Mouse (Mus musculus) heart, embryonic 11.5 days (tissue): ENCODE data around the gene Gbp7. TPM values are rescaled to one million over a fixed set of nuclear protein-coding genes. Genes with fewer than 3 reads are reported as not detected.

ENCODE experiments used
- ATAC-seq: fragments of 200-750 bp; cut with Nextera tagmentation; replicated peaks from 2 replicates; pipeline ENCODE4 v1.8.0; 2017; ENCODE audit warnings: moderate library complexity; ENCODE audit not compliant: insufficient number of reproducible peaks, low FRiP score, low TSS enrichment
- H3K27ac ChIP-seq: fragments of 300-500 bp; sonication (generic); 2 replicates; pipeline ENCODE4 v1.5.1; 2014; ENCODE audit warnings: mild to moderate bottlenecking, low read depth, low read length
- H3K27me3 ChIP-seq: fragments of 300-500 bp; sonication (generic); 2 replicates; pipeline ENCODE4 v1.6.1; 2014; ENCODE audit warnings: mild to moderate bottlenecking, low read length, mixed read lengths; ENCODE audit not compliant: control insufficient read depth, insufficient read depth
- H3K36me3 ChIP-seq: fragments of 300-500 bp; sonication (generic); 2 replicates; pipeline ENCODE4 v1.6.1; 2014; ENCODE audit warnings: mild to moderate bottlenecking, low read length, moderate library complexity, mixed read lengths; ENCODE audit not compliant: control insufficient read depth, insufficient read depth
- H3K4me1 ChIP-seq: fragments of 300-500 bp; sonication (generic); 2 replicates; pipeline ENCODE4 v1.6.1; 2014; ENCODE audit warnings: low read length; ENCODE audit not compliant: control insufficient read depth, insufficient read depth
- H3K4me2 ChIP-seq: fragments of 300-500 bp; sonication (generic); 2 replicates; pipeline ENCODE4 v1.6.1; 2014; ENCODE audit warnings: mild to moderate bottlenecking, moderate library complexity
- H3K4me3 ChIP-seq: fragments of 300-500 bp; sonication (generic); 2 replicates; pipeline ENCODE4 v1.5.1; 2014; ENCODE audit warnings: low read depth, low read length
- H3K9ac ChIP-seq: fragments of 300-500 bp; sonication (generic); 2 replicates; pipeline ENCODE4 v1.6.1; 2014; ENCODE audit warnings: mild to moderate bottlenecking, low read depth, low read length, moderate library complexity
- H3K9me3 ChIP-seq: fragments of 300-500 bp; sonication (generic); replicated peaks from 2 replicates; pipeline ENCODE4 v1.6.1; 2016; ENCODE audit warnings: low read length; ENCODE audit not compliant: control insufficient read depth
- WGBS: fragments of 180-500 bp; shearing (Covaris S2); extraction: QIAGEN DNeasy Blood & Tissue Kit; methylation state at CpG from one replicate; pipeline ENCODE4 v1.1.7; 2014; ENCODE audit not compliant: insufficient replicate concordance; 5-methylcytosine and 5-hydroxymethylcytosine counted together
- polyA plus RNA-seq: library from polyadenylated mRNA; unstranded; fragments of >200 nt; fragmentation: Nextera tagmentation; extraction: Ambion mirVana; gene quantifications from 2 replicates; pipeline ENCODE4 v1.2.1, GENCODE M21; 2014

The Gbp7 gene
- polyA plus RNA-seq: 0.94 and 1.1 TPM in 2 replicates

DNA sequence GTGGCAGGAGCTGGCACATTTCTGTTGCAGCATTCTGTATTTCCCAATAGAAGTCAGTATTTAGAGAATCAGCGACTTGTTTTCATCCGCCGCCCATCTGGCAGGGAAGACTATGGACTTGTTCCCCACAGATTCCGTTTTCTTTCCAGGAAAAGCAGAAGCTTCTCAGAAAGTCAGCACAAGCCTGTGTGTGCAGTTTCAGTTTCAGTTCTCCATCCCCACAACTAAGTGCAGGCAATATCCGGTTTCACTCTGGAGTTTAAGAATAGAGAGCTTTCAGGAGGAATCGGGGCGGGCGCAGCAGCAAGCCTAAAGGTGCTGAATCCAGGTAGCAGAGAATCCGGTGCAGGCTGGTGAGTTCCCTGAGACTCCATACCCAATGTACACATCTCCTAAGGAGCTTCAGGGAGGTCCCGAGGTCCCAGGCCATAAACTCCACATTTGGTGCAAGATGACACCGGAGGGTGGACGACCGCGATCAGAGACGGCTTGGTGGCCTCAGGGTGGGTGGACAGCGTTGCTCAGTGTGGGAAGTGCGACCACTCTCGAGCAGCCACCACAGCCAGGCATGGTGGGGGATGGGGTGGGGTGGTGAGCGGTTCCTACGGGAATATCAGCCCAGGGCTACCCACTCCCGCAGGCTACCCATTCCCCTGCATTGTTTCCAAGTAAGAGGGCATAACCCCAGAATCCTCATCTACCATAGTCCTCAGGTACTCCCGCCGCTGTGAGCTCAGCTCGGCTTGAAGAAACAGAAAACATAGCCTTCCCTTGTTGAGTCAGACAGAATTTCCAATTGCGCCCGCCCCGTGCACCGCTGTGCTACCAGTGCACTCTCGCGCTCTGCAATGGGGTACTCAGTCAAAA, at the start of gene Gbp7:
Gene Gbp7, plus strand, starts transcription at position 256 of the 867 bp plus-strand sequence.
- H3K4me1 ChIP-seq: no peaks in the 10 kb centered on the region
- H3K9me3 ChIP-seq: no peaks in the 10 kb centered on the region
- peak within 1 kb of the TSS; percentile 69 for H3K4me2 ChIP-seq
- H3K27ac ChIP-seq: no peak within 1 kb of the TSS
- WGBS: 2% methylated on average over 30 of the region's 30 CpGs
- ATAC-seq: peak; percentile 67; the same call in 1 of the 2 replicates
- H3K36me3 ChIP-seq: no peaks in the 10 kb centered on the region
- peak within 1 kb of the TSS; percentile 70 for H3K4me3 ChIP-seq
- H3K27me3 ChIP-seq: no peaks in the 10 kb centered on the region
- H3K9ac ChIP-seq: peak within 1 kb of the TSS; percentile 67

GRCm38 (mm10) chr3:142490465-142490864, 39.7 kb upstream of the Gbp7 start:
- WGBS: 43% methylated on average over 1 of the region's 1 CpGs
- Histone ChIP-seq H3K4me2 (no peak overlapping the region), H3K4me1 (no peaks in the 10 kb centered on the region), H3K27ac (no peak overlapping the region), H3K4me3 (no peak overlapping the region), H3K9ac (no peak overlapping the region), H3K27me3 (no peaks in the 10 kb centered on the region), H3K36me3 (no peaks in the 10 kb centered on the region), H3K9me3 (no peaks in the 10 kb centered on the region)
- no peak for ATAC-seq

DNA sequence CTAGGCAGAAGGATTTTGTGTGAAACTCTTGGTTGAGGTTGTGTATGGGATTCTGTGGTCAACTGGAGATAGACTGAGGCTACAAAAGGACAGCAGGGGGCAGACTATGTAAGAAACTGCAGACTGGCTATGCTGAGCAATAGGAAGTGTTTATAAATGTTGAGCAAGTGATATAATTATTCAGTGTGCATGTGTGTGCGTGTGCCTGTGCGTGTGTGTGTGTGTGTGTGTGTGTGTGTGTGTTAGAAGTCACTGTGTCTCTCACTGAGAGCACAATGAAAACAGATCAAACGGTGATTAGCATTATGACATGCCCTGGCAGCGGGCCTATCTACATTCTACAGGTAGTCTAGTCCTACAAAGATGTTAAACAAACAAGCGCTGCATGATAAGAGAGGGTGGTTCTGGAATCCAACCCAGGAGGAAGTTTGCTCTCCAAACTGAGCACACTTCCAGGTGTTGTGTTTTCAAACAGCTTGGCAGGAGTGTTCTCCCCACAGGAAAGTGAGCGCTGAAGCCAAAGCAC, 36.5 kb upstream of the Gbp7 start, which contains the start of gene Gbp5:
Gene Gbp5, plus strand, starts transcription at position 443 of the 526 bp plus-strand sequence.
- Histone ChIP-seq H3K27ac (no peak within 1 kb of the TSS), H3K4me3 (no peak within 1 kb of the TSS), H3K9ac (no peak within 1 kb of the TSS), H3K9me3 (no peaks in the 10 kb centered on the region), H3K36me3 (no peaks in the 10 kb centered on the region), H3K27me3 (no peaks in the 10 kb centered on the region), H3K4me2 (no peak within 1 kb of the TSS), H3K4me1 (no peaks in the 10 kb centered on the region)
- WGBS: 55% methylated on average over 6 of the region's 6 CpGs
- ATAC-seq: peak; percentile 49; the same call in 1 of the 2 replicates

DNA sequence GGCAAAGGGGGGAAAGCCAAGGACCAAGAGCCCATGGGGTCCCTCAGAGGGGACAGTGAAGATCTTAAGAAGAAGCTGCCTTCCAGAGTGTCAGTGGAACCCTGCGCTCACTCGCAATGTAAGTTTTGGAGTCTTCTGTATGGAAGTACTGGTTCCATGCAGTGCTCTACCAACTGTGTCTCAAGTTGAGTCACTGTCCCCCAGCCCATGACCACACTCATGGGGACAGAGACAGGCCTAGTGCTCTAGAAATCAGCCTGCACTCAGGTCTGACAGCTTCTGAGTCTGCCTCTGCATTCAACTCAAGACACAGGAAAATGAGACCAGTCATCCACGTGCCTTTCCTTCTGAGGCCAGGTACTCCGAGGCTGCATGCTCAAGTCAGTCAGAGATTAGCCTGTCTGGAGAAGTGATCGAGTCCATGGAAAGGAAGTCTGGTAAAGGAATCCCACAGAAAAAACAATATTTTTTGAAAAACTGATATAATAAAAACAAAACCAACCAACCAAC, 34.9 kb upstream of the Gbp7 start:
- H3K27me3 ChIP-seq: no peaks in the 10 kb centered on the region
- H3K9me3 ChIP-seq: no peaks in the 10 kb centered on the region
- ATAC-seq: no peak
- H3K36me3 ChIP-seq: no peaks in the 10 kb centered on the region
- H3K4me2 ChIP-seq: no peak overlapping the region
- no peaks in the 10 kb centered on the region for H3K4me1 ChIP-seq
- H3K9ac ChIP-seq: no peak overlapping the region
- no peak overlapping the region for H3K27ac ChIP-seq
- no peak overlapping the region for H3K4me3 ChIP-seq
- 85% methylated on average over 5 of the region's 5 CpGs for WGBS

DNA sequence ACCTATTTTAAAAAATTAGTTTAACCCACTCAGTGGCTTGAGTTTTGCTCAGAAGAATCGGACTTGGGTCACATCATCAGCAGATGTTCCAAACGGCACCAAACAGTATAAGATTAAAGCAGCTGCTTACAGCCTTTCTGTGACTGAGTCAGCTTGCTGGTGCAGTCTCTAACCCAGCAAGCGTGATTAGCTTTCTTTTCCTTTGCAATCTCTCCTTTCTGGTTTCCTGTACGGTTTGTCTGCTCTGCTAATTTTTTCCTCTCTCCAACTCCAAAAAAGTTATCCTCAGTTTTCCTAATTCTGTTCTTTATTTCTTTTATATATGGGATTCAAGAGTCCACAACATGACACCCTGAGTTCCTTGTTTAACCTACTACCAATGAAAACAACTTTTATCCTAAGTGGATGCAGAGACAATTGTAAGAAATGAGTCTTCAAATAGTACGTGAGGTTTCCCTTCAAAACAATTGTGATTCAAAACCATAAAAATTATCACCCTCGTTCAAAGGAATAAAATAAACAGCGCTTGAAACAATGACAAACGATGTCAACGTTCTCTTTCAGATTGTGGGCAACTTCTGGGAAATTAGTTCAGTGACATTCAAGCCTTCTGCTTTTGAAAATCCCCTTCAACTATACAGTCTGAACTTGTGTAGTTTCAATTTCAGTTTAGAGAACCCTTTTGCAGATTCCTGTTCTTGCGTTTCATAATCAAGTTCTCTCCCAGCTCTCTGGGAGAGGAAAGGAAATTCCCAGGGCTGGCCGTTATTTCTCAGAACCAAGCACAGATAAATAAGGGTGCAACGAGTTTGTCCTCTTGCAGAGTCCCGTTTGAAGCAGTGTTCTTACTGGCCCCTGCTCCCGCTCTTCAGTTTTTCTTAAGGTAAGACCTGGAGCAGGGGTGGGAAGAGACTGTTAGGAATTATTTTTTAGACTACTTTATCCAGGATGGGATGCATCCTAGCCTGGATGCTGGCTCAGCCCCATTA, 33.7 kb upstream of the Gbp7 start:
- Histone ChIP-seq H3K36me3 (no peaks in the 10 kb centered on the region), H3K9me3 (no peaks in the 10 kb centered on the region), H3K4me3 (no peak overlapping the region), H3K9ac (no peak overlapping the region), H3K27ac (no peak overlapping the region), H3K4me1 (no peaks in the 10 kb centered on the region), H3K27me3 (no peaks in the 10 kb centered on the region), H3K4me2 (peak overlapping the region; percentile 38)
- no peak for ATAC-seq
- 49% methylated on average over 14 of the region's 14 CpGs for WGBS

DNA sequence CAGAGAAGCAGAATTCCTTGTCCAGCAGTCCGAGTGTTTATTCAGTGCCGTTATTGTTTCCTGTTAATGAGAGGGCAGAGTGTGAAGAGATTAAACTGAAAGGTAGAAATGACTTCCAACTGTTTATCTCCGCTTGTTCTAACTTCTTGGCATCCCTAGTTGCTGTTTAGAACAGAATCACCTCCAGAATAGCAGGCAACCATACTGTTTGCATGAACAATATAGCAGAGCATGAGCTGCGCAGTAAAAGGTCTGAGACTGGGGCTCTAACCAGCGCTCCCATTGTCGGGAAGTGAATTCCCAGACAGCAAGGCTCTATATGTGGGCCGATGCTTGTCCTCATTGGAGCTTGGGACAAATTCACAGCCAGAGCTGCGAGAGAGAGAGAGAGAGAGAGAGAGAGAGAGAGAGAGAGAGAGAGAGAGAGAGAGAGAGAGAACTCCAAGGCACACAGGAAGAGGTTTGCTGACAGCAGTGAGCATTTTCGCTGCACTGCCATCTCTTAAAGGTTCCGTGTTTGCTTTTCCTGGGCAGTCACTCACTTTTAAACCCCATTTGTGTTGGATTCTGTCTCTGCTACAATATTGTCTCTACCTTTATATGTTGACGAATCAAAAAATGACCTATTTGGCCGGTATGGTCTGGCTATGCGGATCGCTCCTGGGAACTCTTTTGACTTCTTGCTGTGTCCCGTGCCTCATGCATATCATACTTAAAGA, 32.9 kb upstream of the Gbp7 start:
- no peak overlapping the region for H3K4me3 ChIP-seq

DNA sequence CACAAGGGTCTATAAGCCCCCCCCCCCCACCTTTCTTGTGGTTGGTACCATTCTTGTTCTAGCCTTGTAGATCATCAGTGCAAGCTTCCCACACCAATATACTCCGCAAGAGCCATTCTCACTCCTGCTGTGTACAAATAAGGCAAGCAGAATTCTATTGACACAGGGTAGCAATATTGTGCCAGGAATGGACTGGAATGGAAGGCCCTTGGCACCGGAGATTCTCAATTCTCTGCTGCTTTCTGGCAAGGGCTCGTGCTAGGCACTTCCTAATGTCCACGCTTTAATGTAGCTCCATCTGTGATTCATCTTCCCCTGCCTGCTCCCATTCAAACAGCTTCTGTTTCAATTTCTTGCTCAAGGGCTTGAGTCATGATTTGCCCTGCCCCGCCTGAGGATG, 31.2 kb upstream of the Gbp7 start:
- H3K27me3 ChIP-seq: no peaks in the 10 kb centered on the region
- WGBS: 85% methylated on average over 5 of the region's 5 CpGs

More for the DNA sequence above, 32.9 kb upstream of the Gbp7 start:
- no peak overlapping the region for H3K9ac ChIP-seq
- no peak for ATAC-seq
- peak overlapping the region; percentile 38 for H3K4me2 ChIP-seq
- WGBS: 59% methylated on average over 15 of the region's 15 CpGs
- H3K36me3 ChIP-seq: no peaks in the 10 kb centered on the region
- H3K4me1 ChIP-seq: no peaks in the 10 kb centered on the region
- no peak overlapping the region for H3K27ac ChIP-seq
- no peaks in the 10 kb centered on the region for H3K27me3 ChIP-seq
- no peaks in the 10 kb centered on the region for H3K9me3 ChIP-seq

More for the DNA sequence above, 31.2 kb upstream of the Gbp7 start:
- Histone ChIP-seq H3K27ac (no peak overlapping the region), H3K36me3 (no peaks in the 10 kb centered on the region), H3K4me1 (no peaks in the 10 kb centered on the region), H3K9ac (no peak overlapping the region), H3K4me3 (no peak overlapping the region), H3K4me2 (no peak overlapping the region), H3K9me3 (no peaks in the 10 kb centered on the region)
- no peak for ATAC-seq
